Mouse (Mus musculus) CD4-positive, CD25-positive, alpha-beta regulatory T cell, adult 4 months (primary cell): Measurements from ENCODE around the gene Myo6. TPM values are rescaled to one million over a fixed set of nuclear protein-coding genes. Genes with fewer than 3 reads are reported as not detected.
A peak's percentile ranks its signal among the peaks of the same experiment; 100 is the strongest.

Experiments
- ATAC-seq: one replicate; pipeline ENCODE4 v1.8.0; 2017
- polyA plus RNA-seq, 2 experiments: library from polyadenylated mRNA; unstranded; fragments of 100-300 nt; shearing (Covaris generic); gene quantifications; one replicate each; pipeline ENCODE4 v1.2.1; 2017

Myo6 gene
- 10 to 100 TPM; 16.3 to 24.3 TPM for polyA plus RNA-seq

DNA sequence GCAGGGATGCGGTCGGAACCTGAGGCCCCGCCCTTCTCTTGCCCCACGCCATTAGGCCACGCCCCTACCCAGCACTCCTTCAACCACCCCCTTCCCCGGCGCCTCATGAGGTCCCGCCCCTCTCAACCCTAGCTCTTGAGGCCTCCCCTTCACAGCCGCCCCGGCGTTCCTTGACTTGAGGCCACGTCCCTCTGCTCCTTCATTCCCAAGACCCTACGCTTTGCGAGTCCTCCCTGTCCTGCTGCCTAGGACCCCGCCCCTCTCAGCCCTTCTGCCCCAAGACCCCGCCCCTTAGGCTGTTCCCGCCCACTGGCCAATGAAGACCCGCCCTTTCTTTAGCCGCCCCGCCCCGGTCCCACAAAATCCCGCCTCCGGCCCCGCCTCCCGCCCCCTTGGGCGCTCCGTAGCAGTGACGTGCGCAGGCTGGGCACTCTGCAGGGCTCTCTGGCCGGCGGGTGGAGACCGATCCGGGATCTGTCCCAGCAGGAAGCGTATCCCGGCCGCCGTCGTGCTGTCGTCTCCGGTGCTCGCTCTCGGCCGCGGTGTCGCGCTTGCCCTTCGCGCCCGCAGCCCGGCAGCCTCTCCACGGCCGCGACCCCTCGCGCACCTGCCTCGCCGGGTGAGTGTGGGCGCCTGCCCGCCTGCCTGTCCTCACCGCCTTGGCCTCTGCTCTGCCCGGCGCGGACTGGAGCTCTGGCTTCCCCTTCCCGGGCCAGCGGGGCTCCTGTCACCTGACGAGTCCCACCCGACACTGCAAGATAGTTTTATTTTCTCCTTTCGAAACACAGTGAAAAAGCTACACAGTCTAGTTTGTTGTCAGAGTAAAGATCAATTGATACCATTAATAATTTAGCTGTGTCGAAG is at the start of gene Myo6:
Myo6 (plus strand) TSS at position 421 of the 864 bp plus-strand sequence.
- ATAC-seq = peak; percentile 83

DNA sequence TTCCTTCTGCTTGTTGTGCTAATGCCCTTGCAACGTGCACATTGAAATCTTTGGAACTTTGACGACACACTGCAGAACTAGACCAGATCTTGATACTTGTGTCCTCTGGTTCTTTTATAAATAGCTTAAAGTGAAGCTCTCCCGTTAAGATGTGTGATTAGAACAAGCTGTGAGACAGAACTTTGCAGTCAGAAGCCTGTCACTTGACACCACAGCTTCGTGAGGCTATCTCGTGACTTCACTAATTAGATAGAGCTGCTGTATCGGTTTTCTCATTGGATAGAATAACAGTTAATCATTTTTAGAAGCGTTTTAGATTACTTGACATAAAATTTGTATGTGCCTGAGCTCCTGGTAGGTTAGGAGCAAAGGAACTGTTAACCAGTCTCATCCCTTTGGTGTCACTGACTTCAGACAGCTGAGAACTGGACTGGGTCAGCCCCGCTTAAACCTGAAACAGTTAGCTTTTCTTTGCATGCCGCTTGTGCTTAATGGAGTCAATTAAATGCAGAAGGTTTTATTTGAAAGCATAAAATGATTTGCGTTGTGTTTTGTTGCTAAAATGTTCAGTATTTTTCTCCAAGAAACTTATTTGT is 18.7 kb upstream of the Myo6 start:
- ATAC-seq = no peak

DNA sequence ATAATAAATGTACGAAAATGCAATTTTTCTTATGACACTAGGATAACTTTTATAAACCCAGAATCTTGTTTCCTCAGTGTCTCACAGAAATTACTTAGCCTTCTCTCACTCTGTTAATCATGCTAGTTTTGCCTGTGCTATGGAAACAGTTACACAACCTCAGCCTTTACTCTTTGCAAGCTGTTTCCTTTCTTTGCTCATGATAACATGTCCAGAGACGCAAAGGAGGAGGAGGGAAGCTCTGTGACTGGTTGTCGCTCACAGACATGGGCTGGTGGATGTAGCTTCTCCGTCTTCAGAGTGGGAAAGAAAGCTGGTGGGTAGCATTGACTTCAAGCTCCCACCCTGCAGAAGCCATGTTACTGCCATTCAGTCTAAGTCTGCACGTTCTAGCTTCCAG is 15.2 kb upstream of the Myo6 start:
- ATAC-seq = no peak

DNA sequence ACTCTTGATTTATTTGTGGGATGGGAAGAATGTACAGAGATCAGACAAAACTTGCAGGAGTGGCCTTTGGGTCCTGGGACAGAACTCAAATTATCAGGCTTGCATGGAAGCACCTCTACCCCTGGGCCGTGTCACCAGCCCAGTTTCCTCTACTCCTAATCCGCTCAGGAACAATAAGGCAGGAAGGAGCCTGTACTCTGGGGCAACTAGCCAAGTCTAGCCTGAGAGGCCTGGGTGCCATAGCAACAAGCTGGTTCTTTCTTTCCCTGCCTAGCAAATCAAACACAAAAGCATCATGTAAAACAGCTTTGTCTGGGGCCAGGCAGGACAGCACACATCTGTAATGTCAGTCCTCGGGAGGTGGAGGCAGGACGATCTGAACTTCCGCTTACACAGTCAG is 9.6 kb upstream of the Myo6 start:
- ATAC-seq = no peak

DNA sequence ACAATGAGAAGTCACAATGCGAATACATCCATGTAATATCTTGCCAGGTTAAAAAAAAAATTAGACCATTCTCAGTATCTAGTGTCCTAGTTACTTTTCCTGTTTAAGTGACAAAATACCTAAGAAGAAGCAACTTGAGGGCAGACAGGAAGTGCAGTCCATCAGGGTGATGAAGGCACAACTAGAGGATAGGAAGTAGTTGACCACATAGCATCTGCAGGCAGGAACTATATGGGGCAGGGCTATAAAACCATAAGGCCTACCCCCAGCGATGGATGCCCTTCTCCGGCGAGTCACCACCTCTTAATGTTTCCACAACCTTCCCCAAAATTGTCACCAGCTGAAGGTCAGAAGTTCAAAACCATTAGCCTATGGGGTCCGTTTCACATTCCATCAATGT is 8.1 kb upstream of the Myo6 start:
- ATAC-seq = no peak

DNA sequence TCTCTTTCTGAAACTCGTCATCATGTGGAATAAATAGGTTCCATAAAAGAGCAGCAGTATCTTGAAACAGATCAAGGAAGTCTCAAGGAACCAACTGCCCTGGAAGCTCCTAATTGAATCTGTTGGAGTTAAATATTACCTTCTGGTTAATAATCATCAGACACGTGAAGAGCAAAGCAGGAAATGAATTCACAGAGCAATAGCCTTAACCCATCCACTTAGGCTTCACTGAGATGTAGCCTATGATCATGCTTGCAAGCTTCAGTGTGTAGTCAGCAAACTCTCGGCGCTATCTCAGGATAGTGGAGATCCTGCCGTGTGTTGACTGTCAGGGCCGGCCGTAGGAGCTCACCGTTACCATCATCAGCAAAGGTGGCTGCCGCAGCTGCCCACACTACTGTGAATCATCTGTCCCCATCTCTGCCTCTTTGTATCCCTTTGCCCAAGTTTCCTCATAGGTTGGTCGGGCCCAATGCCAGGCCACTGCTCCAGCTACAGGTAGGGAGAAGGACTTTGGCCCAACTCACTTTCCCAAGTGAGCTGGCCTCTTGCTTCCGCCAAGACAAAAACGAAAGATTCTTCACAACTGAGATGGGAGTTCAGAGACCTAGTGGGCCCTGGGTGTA is 6.9 kb upstream of the Myo6 start:
- ATAC-seq = no peak

DNA sequence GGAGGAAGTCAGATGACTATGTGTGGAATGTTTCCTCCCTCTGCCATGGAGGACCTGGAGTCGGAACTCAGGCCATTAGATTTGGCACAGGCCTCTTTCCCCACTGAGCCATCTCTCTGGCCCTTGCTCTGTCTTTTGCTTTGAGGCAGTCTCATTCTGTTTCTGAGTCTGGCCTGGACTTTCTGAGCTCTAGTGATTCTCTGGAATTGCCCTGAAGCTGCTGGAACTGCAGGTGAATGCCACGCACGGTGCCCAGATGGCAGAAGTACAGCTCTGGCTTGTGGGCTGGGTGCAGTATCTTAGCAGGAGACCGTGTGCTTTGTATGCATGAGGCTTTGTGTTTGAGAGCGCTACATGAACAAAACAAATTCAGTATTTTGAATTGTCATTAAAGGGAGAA is 5.9 kb upstream of the Myo6 start:
- ATAC-seq = no peak

DNA sequence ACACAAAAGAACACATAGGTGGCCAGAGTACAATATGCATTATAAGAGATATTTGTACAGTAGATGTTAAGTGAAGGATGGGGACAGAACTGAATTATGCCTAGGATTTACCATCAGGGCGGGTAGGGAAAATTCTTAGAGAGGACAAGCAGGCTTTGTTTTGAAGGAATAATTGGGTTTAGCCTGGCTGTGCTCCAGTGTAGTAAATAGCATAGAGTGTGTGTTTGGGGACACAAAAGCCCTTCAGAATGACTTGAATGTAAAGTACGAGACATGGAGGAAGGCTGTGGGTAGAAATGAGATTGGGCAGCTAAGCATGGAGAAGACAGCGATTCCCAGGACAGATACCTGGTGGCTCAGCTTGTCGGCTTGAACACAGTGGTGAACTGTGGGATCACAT is 3.4 kb upstream of the Myo6 start:
- no peak for ATAC-seq

DNA sequence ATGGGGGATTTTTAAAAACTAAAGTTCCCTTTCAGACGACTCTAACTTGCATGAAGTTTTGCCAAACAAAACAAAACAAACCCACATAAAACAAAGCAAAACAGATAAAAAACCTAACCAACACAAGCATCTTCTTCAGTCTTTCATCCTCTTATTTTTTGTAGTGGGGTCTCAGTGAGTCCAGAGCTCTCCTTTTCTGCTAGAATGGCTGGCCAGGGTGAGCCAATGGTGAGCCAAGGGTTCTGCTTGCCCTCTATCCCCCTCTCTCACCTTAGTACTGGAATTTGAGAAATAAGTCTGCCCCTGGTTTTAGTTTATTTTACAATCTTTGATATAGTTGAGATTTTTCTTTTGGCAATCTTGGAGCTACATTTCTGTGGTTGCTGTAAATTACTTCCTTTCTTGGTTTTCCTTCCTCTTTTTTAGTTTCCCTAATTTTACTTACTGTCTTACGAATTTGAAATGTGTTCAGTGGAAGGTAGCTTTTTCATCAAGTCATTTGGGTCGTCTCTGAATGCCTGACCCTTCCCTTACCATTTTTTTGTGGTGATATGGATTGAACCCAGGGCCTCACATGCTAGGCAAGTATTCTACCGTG is 1.6 kb upstream of the Myo6 start:
- ATAC-seq = no peak

DNA sequence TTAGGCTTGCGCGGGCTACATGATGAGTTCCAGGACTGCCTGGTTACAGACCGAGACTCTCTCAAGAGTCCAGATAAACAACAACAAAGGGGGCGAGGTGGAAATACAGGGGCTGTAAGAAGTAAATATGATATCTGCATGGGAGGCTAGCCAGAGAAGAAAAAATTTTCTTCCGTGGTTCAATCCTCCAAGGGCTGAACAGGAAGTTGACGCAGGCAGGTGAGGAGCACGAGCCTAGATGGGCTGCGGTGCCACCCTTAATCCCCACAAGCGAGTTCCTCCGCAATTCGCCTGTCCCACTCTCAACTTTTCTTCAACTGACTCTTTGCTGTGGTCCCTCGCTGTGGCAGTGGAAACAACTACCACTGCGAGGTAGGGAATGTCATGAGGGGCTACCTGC is 640 bp upstream of the Myo6 start:
- ATAC-seq = peak; percentile 48

DNA sequence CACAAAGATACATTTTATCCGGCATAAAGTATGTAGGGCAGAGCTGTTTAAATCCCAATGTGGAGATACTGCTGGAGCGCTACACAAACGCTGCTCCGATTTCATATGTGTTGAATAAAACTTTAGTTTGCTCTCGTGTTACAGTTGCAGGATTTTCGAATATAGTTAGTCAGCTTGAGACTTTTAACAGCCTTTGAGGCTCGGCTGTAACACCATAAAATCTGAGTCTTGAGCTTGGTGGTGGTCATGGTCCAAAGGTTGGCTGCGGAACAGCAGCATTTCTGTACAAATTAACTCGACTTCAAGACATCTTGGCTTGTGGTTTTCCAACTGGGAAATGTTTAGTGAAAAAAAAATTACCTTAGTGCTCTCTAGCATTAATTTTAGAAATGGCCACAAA is 859 bp downstream of the Myo6 start:
- ATAC-seq = no peak

DNA sequence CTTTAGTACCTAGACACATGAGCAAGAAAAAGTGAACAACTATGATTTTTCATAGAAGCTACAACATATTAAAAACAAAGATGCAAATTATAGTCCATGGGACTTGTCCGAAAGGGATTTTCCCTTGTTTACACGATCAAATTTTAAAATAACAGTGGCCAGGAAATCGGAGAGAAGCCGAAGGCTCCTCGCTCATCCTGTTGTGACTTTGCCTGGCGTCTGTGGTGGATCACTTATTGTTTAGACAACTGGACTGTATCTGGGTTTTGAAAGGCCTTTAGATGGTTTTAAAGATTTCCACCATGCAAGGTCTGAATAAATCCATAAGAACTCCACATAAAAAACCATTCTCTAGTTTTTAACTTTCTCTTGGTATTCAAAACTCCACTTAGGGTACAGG is 1.6 kb downstream of the Myo6 start:
- no peak for ATAC-seq

DNA sequence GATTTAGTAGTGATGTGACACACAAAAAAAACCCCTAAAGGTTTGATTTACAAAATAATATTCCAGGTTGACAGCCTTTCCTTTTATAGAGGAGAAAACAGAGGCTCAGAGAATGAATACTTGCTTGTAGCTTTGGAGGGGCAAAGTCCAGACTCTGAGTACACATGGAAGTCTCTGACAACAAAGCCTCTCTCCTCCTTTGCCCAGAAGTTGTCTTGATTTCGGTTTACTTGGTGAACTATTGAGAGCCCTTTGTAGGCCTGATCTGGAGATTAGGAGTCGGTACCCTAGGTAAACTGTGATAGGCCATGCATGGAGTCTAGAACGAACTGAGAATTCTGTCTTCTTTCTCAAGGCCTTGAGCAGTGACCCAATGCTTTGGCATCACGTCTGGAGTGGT is 2.3 kb downstream of the Myo6 start:
- ATAC-seq = no peak

DNA sequence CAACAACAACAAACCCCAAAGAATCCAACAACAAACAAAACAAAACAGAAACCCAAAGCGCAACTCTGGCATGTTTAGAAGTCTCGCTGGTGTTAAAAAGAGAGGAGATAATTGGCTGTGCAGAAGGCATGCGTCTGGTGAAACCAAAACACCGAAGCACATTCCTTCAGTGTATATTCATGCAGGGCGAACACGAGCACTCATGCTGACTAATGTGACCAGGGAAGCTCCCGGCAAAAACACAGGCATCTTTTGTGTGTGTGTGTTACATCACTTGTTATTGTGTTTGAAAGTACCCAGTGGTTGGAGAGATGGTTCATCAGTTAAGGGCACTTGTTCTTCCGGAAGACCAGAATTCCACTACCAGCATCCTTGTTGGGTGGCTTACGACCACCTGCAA is 4.7 kb downstream of the Myo6 start:
- ATAC-seq = no peak

DNA sequence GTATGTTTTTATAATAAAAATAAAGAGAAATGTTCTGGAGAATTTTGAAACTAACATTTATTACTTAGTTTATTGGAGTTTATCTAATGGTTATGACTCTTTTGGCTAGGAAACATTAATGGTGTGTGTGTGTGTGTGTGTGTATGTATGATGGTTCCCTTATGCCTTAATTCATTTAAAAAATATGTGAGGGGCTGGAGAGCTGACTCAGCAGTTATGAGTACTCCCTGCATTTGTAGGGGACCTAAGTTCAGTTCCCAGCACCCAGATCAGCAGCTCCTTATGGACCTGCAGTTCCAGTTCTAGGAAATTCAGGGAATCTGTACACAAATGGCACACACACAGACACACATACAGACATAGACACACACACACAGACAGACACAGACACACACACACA is 6.4 kb downstream of the Myo6 start:
- ATAC-seq = no peak

DNA sequence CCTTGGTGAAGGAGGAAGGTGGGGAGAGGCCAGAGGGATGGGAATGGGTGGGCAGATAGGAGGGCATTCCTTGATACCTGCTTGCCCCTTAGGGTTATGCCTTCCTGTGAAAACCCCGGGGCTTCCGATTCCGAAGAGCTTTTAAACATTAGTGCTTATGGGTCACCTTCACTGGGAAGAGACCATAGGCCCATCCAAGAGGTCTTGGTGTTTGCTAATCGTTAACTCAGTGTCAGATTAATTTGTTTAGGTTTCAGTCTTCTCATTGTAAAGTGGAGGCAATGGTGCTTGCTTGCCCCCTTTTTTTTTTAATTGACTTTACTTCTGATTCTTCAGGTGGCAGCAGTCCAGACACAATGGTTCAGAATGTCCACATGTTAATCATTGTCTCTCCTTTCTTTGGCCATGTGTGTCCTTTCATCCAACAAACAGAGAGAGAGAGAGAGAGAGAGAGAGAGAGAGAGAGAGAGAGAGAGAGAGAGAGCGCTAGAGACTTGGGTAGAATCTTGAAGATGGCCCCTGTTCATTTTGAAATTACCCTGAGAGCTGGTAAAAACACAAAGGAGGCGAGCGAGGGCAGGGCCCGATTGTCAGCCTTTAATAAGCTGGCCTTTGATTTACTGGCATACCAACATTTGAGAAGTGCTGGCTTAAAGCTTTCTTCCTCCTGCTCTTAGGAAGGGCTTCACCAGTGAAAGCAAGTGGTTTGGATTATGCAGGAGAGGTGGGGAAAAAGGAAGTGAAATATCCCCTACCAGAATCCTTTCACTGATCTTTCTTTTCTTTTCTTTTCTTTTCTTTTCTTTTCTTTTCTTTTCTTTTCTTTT is 7.8 kb downstream of the Myo6 start:
- ATAC-seq = no peak

DNA sequence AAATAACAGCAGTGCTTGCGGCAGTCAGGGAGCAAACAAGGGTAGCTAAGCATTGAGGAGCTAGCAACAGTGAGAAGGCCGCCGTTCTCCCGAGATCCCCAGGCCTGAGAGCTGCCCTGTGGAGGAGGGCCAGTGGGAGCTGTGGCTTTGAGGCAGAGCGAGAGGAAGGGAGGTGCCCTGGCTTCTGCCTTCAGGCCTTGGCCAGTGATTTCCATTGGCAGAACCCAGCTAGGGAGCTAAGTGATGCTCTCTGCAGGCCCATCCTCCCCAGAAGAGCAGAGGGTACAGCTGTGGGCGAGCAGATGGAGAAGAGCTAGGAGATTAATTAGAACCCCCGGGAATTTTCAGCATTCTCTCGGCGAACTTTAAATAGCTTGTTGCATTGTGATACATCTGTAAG is 8.8 kb downstream of the Myo6 start:
- ATAC-seq = no peak

DNA sequence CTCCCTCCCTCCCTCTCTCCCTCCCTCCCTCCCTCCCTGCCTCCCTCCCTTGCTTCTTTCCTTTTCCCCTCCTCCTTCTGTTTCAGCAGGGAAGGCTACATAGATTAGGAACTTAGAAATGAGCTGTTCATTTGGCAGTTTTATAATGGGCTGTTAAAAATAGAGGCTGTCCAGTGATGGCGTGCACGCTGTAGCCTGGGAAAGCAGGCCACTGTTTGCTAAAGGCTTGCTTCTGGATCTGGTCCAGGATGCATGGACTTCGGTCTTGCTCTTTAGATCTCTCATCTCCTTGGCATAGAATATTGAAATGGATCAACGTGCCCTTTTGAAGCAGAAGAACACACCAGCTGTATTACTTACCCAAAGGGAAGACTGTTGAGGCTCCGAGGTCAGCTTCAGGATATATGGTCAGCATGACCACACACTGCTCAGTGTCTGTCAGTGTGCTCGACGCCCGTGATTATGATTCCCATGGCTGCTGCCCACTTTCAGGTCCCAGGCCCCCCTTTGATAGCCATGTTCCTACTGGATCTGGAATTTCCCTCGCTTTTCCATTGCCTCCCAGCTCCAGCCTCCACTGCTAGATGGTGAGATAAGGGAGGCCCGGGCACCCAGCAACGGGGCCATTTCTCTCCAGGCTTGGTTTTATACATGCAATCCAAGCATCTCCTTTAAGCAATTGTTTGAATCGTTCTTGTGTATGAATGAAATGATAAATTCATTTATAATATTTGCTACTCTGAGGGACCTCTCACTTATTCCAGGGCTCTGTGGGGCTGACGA is 12.1 kb downstream of the Myo6 start:
- ATAC-seq = no peak

DNA sequence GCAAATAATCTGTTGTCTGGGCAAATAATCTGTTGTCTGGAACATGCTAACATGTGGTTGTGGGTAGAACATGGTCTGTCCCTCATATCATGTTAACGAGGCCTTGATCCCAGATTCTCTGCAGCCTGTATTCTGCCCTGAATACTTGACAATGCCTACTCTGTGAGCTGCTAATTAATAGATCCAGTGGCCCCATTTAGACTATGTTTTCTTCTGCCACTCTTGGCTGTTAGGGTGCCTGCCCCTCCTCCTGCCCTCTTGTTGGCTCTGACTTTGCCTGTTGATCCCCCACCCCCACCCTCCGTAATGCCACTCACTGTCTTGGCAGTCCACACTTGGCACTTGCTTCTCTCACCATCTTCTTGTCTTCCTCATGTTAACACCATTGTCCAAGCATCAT is 13.8 kb downstream of the Myo6 start:
- ATAC-seq = no peak

DNA sequence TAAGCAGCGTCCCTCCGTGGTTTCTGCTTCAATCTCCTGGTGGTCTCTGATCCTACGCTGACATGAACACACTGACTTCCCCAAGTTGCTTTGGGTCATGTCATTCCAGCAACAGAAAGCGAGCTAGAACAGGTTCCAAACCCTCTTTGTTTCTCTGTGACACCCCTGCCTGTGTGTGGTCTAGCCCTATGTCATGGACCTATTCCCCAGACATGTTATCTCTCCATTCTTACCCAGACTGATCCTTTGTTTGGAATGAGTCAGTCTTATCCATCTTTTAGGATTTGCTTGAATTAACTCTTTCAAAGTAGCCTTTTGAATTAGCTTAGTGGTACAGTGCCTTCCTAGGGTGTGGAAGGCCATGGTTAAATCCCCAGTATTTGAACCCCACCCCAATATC is 14.9 kb downstream of the Myo6 start:
- no peak for ATAC-seq

DNA sequence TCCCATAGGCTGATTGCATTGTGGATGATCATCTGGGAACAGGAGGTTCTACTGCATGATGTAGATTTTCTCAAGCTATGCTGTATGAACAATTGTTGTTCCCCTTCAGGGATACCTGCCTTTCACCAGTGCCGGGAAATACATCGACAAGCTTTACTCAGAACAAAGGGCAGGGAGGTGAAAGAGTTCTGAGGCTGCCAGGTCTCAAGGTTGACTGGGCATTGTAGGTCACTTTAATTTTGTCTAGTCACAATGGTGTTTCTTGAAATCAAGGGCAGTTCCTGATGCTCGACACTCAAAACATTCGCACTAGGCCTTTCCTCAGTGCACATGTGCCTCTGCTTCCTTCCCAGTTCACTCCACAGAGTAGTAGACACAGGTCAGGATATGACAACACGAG is 15.9 kb downstream of the Myo6 start:
- no peak for ATAC-seq

DNA sequence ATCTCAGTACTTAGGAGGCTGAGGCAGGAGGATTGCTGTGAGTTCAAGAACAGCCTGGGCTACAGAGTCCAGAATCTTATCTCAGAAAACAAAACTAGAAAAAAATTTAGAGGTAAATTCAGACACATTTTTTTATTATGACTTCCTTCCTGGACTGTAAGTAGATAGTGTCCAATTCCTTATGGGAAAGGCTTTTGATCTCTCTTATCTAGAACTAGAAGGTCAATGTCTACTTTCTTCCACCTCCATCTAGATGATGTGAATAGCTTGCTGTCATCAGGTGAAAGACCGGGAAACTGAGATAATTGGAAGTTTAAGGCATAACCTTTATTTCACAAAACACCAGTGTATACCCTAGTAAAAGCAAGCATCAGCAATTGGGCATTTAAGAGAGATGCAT is 16.9 kb downstream of the Myo6 start:
- ATAC-seq = no peak
